Mouse (Mus musculus) megakaryocyte, embryonic 14.5 days (primary cell): ENCODE measurements around the gene Nubpl. TPM values are rescaled to one million over a fixed set of nuclear protein-coding genes. Genes with fewer than 3 reads are reported as not detected.

Experiments
- H3K27me3 ChIP-seq: replicated peaks from 2 replicates; pipeline ENCODE3; 2012; ENCODE audit warnings: inconsistent platforms
- H3K36me3 ChIP-seq: replicated peaks from 2 replicates; pipeline ENCODE3; 2012; ENCODE audit warnings: low read length, inconsistent platforms, mixed read lengths
- H3K4me1 ChIP-seq: 2 replicates; pipeline ENCODE4 v1.6.1; 2012; ENCODE audit warnings: inconsistent platforms
- H3K4me3 ChIP-seq: replicated peaks from 2 replicates; pipeline ENCODE3; 2012; ENCODE audit warnings: moderate library complexity, mild to moderate bottlenecking, inconsistent platforms
- H3K9me3 ChIP-seq: 2 replicates; pipeline ENCODE4 v1.6.1; 2012; ENCODE audit warnings: inconsistent platforms
- FLI1 ChIP-seq: IDR thresholded peaks from 2 replicates; pipeline ENCODE4 v1.6.1; 2012; ENCODE audit warnings: low read length, inconsistent platforms, mixed read lengths
- GATA1 ChIP-seq: IDR thresholded peaks from 3 replicates; pipeline ENCODE4 v1.6.1; 2012; ENCODE audit warnings: mixed read lengths, low read length, inconsistent platforms, borderline replicate concordance
- polyA plus RNA-seq: library from polyadenylated mRNA; stranded (reverse); fragments of >175 nt; gene quantifications from 2 replicates; pipeline ENCODE4 v1.2.3, GENCODE M21; 2012; ENCODE audit warnings: low replicate concordance; ENCODE audit not compliant: insufficient read depth

Gene Nubpl
- polyA plus RNA-seq, 1 experiment, result 4.2 TPM

DNA sequence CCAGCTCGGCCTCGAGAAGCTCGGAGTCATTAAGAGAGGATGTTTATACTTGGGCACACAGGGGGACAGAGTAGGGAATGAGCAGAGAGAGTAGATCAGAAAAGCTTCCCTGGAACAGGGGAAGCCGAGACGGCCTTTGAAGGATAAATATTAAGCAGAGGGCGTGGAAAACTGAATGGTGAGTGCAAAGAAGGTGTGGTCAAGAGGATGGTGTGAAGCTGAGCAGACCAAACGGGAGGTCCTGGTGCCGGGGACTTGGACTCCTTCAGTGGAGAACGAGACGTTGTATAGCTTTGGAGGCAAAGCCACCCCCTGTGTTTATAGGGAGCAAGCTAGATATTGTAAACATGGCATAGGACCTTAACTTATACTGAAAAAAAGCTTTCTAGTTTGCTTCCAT is 261.9 kb downstream of the Nubpl start:
- Histone ChIP-seq H3K36me3 (no peaks in the 10 kb centered on the region), H3K4me1 (no peaks in the 10 kb centered on the region), H3K27me3 (peaks cover 2% of the 10 kb centered on the region), H3K9me3 (peaks cover 7% of the 10 kb centered on the region), H3K4me3 (no peak overlapping the region)
- TF ChIP-seq FLI1 (no peak), GATA1 (no peak)

DNA sequence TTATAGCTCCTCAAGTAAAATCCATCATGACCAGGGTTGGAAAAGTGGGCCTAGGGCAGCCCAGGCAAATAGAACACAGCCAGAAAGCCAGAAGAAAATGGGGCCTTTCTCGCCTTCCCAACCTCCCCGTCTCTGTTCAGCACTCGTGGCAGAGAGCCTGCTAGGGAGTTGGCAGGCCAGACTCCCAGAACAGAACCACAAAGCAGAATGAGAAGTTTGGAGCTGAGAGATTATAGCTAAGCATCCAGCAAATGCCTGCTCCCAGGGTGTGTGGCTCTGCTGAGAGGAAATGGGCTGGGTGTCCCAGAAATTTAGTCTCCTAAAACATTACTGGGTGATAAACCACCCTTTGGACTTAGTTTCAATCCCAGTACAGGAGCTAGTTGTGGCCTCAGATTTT is 262.6 kb downstream of the Nubpl start:
- Histone ChIP-seq H3K27me3 (peaks cover 4% of the 10 kb centered on the region), H3K4me1 (no peaks in the 10 kb centered on the region), H3K4me3 (no peak overlapping the region), H3K36me3 (no peaks in the 10 kb centered on the region), H3K9me3 (peaks cover 7% of the 10 kb centered on the region)
- TF ChIP-seq FLI1 (no peak), GATA1 (no peak)

DNA sequence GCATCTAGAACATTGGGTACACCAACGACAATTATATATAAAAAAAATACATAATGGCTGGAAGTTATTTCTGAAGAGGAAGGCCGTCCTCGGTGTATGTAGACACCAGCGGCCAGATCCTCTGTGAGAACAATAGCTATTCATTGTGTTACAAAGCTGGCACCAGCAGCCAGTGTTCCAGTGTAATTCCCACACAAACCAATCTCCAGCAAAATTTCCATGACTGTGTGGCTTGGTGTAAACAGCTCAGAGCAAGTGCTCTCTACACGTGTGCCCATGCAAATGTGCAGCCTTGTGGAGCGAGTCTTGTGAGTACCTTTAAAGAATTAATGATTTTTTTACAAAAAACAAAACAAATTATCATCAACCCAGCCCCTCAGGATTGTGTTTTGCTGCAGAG is 263.7 kb downstream of the Nubpl start:
- Histone ChIP-seq H3K36me3 (no peaks in the 10 kb centered on the region), H3K9me3 (peaks cover 10% of the 10 kb centered on the region), H3K4me1 (no peaks in the 10 kb centered on the region), H3K4me3 (no peak overlapping the region), H3K27me3 (peaks cover 4% of the 10 kb centered on the region)
- no peak for TF ChIP-seq GATA1

Other genes starting within 250 kb of the Nubpl start
- 2.8 and 3.5 TPM in 2 replicates for gene Heatr5a, start 126.4 kb upstream of the Nubpl start, polyA plus RNA-seq
- 5.4 and 7.3 TPM in 2 replicates for gene Dtd2, start 91.2 kb upstream of the Nubpl start, polyA plus RNA-seq
- gene Gpr33, start 69.7 kb upstream of the Nubpl start, polyA plus RNA-seq, result not detected in 2 replicates